ENCODE assay signal across 33 mouse cellular contexts in the genomic region with DNA sequence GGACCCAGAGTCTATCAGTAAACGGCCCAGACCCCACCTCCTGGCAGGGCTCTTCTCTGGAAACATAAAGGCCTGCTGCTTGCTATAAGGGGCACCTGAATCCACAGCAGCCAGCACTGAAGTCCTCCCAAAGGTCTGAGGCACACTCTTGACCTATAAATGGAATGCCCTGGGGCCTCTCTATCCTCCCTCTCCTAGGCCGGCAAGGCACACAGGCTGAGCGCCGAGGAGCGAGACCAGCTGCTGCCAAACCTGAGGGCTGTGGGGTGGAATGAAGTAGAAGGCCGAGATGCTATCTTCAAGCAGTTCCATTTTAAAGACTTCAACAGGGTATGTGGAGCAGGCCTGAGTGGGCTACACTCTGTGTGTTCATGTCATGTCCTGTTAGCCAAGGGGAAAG.
"Had no signal": no experiment of that assay in that cellular context is flagged by ENCODE, and none has a peak within 500 bp of the region (broad histone marks: within the 10 kb centered on the region; RNA-seq: fewer than 3 reads in every experiment).

No protein-coding gene starts in this region.

- H3K4me3 ChIP-seq: heart, embryonic 12.5 days; heart, embryonic 13.5 days; heart, embryonic 15.5 days; hindbrain, embryonic 10.5 days; hindbrain, embryonic 12.5 days; hindbrain, embryonic 13.5 days; hindbrain, embryonic 15.5 days; intestine, embryonic 15.5 days; kidney, embryonic 15.5 days; layer of hippocampus, adult 2 months; left cerebral cortex, adult 2 months had no signal

- H3K4me2 ChIP-seq: heart, embryonic 12.5 days; heart, embryonic 13.5 days; heart, embryonic 15.5 days; hindbrain, embryonic 12.5 days; hindbrain, embryonic 13.5 days; hindbrain, embryonic 14.5 days; hindbrain, embryonic 15.5 days; intestine, embryonic 15.5 days; kidney, embryonic 15.5 days had no signal

- ATAC-seq: hindbrain, embryonic 16.5 days; hindbrain, postnatal 0 days; inflammation-experienced regulatory T-cells, adult 6 months; intestine, embryonic 15.5 days; intestine, embryonic 16.5 days; intestine, postnatal 0 days had no signal

- H3K36me3 ChIP-seq: heart, embryonic 15.5 days; hindbrain, embryonic 10.5 days; hindbrain, embryonic 12.5 days; hindbrain, embryonic 15.5 days; intestine, embryonic 15.5 days had no signal

- H3K4me1 ChIP-seq: intestine, embryonic 15.5 days had no signal

- H3K9ac ChIP-seq: heart, embryonic 12.5 days; heart, embryonic 13.5 days; heart, embryonic 15.5 days; hindbrain, embryonic 12.5 days; hindbrain, embryonic 13.5 days; hindbrain, embryonic 14.5 days; hindbrain, embryonic 15.5 days; intestine, embryonic 15.5 days; kidney, embryonic 15.5 days had no signal

- DNase-seq: heart, postnatal 10 days; heart, postnatal 14 days; heart, postnatal 36 days; heart, postnatal 4 days; kidney, adult 18-20 months; kidney, adult 2 months; kidney, adult 8-10 months; kidney, adult 9 months; kidney, postnatal 10 days; kidney, postnatal 14 days; kidney, postnatal 25 days; kidney, postnatal 36 days; kidney, postnatal 4 days; layer of hippocampus, adult 9-11 months; layer of hippocampus, postnatal 36 days had no signal

- H3K27me3 ChIP-seq: heart, embryonic 12.5 days; heart, embryonic 13.5 days; heart, embryonic 15.5 days; hindbrain, embryonic 12.5 days; hindbrain, embryonic 13.5 days; hindbrain, embryonic 15.5 days; intestine, embryonic 15.5 days; kidney, embryonic 15.5 days had no signal

- H3K9me3 ChIP-seq: heart, embryonic 12.5 days; heart, embryonic 13.5 days; heart, embryonic 15.5 days; hindbrain, embryonic 10.5 days; hindbrain, embryonic 12.5 days; hindbrain, embryonic 13.5 days; hindbrain, embryonic 15.5 days; intestine, embryonic 15.5 days; kidney, embryonic 15.5 days had no signal

- H3K27ac ChIP-seq: heart, embryonic 13.5 days; heart, embryonic 15.5 days; hindbrain, embryonic 10.5 days; hindbrain, embryonic 12.5 days; hindbrain, embryonic 13.5 days; hindbrain, embryonic 14.5 days; hindbrain, embryonic 15.5 days; hindbrain, postnatal 0 days; intestine, embryonic 15.5 days; kidney, postnatal 0 days; layer of hippocampus, adult 2 months; left cerebral cortex, adult 2 months had no signal
